ENCODE assay signal across 13 mouse cellular contexts in the genomic region with DNA sequence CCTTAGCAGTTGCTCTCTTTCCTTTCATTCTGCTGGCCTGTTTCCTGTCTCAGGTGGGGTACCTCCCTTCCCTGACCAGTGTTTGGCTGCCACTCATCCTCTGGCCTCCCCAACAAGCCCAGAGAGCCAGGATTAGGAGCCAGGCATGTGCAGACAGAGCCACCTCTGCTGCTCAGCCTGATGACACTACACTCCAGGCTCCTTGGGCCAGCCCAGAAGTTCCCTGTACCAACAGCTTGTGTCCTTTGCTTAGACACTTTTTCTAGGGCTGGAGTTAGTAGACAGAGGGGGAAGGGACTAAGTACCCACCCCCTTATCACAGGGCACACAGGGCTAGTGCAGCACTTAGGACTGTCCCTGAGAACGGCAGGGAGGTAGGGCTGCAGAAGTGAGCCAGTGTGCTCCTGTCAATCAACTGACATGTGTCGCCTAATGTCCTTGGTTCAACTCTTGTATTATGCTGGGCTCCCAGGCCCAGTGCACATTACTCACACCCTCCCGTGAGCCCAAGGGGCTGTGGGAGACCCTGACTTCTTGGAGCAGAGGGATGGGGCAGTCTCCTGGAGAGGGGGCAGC. TPM values are rescaled to one million over a fixed set of nuclear protein-coding genes. Genes with fewer than 3 reads are reported as not detected.
DNase-seq lines count a peak whose midpoint lies in the region; ATAC-seq and TF ChIP-seq lines count a peak whose summit lies in the region.
"Had no signal": no experiment of that assay in that cellular context is flagged by ENCODE, and none has a peak within 500 bp of the region (broad histone marks: within the 10 kb centered on the region; RNA-seq: fewer than 3 reads in every experiment).

No protein-coding gene starts in this region.

- peaks cover 30% of the 10 kb centered on the region for H3K36me3 ChIP-seq in kidney, embryonic 16.5 days (ENCODE audit: insufficient read depth, low read length)
- H3K36me3 ChIP-seq in limb, embryonic 15.5 days: peaks cover 50% of the 10 kb centered on the region

- WGBS in kidney, embryonic 16.5 days: 56% methylated on average over 3 of the region's 3 CpGs
- WGBS in bone marrow, adult 2 months: 41% methylated on average over 3 of the region's 3 CpGs
- 52% methylated on average over 3 of the region's 3 CpGs for WGBS in limb, embryonic 15.5 days

- no peak overlapping the region for H3K4me3 ChIP-seq in gastrocnemius, adult 2 months
- no peak overlapping the region for H3K4me3 ChIP-seq in kidney, embryonic 16.5 days (ENCODE audit: low read length)
- H3K4me3 ChIP-seq in bone marrow, adult 2 months (replicated peaks; ENCODE audit: control insufficient read depth, low read depth, low read length): no peak overlapping the region
- no peak overlapping the region for H3K4me3 ChIP-seq in limb, embryonic 15.5 days
- H3K4me3 ChIP-seq: left cerebral cortex, adult 2 months; midbrain, embryonic 15.5 days had no signal

- intact Hi-C loops in gastrocnemius, adult 2 months (cut with DNase I): loop anchor here (5.0 kb wide), 1 partner anchor 80 kb away; no protein-coding TSS in a partner anchor

- H3K9me3 ChIP-seq in kidney, embryonic 16.5 days (ENCODE audit: low read length): no peaks in the 10 kb centered on the region
- no peaks in the 10 kb centered on the region for H3K9me3 ChIP-seq in limb, embryonic 15.5 days
- H3K9me3 ChIP-seq: midbrain, embryonic 15.5 days had no signal

- peak overlapping the region; percentile 73 for H3K27ac ChIP-seq in gastrocnemius, adult 2 months
- no peak overlapping the region for H3K27ac ChIP-seq in kidney, embryonic 16.5 days (ENCODE audit: low read length)
- H3K27ac ChIP-seq in bone marrow, adult 2 months (ENCODE audit: control insufficient read depth, insufficient read depth, low read depth, low read length, poor library complexity): peak overlapping the region; percentile 92
- H3K27ac ChIP-seq in limb, embryonic 15.5 days: no peak overlapping the region
- H3K27ac ChIP-seq: left cerebral cortex, adult 2 months; midbrain, embryonic 15.5 days had no signal

- no peaks in the 10 kb centered on the region for H3K4me1 ChIP-seq in kidney, embryonic 16.5 days (ENCODE audit: insufficient read depth, low read length)
- H3K4me1 ChIP-seq in bone marrow, adult 2 months (ENCODE audit: control insufficient read depth, insufficient read depth, low read length): peaks cover 13% of the 10 kb centered on the region
- H3K4me1 ChIP-seq in limb, embryonic 15.5 days: peaks cover 3% of the 10 kb centered on the region; the same call in 1 of the 2 replicates

- 0 out of 2 replicates have a peak, but pooled peaks have one; percentile 39 for ATAC-seq in kidney, embryonic 16.5 days (ENCODE audit: low FRiP score, low TSS enrichment)
- ATAC-seq in limb, embryonic 15.5 days (ENCODE audit: insufficient number of reproducible peaks, low FRiP score, low TSS enrichment, low read depth): 0 out of 2 replicates have a peak, but pooled peaks have one; percentile 3
- ATAC-seq in megakaryocyte progenitor cell, adult 5-6 weeks (replicated peaks; ENCODE audit: poor library complexity): no peak; the same call in 1 of the 2 replicates
- ATAC-seq: CD4-positive, CD25-positive, alpha-beta regulatory T cell, adult 4 months; hindbrain, postnatal 0 days; midbrain, embryonic 15.5 days had no signal

- no peak overlapping the region for H3K9ac ChIP-seq in kidney, embryonic 16.5 days (replicated peaks; ENCODE audit: low read length)
- no peak overlapping the region for H3K9ac ChIP-seq in limb, embryonic 15.5 days
- H3K9ac ChIP-seq: lung, embryonic 14.5 days; midbrain, embryonic 15.5 days had no signal

- no peak for TF ChIP-seq CTCF in gastrocnemius, adult 2 months (IDR thresholded peaks at IDR 0.05)
- TF ChIP-seq CTCF in bone marrow, adult 2 months (IDR thresholded peaks at IDR 0.05; ENCODE audit: control insufficient read depth, insufficient read depth, low read length): no peak

- no peak for TF ChIP-seq POLR2A in bone marrow, adult 2 months (IDR thresholded peaks at IDR 0.05; ENCODE audit: borderline replicate concordance, control insufficient read depth, low read depth, low read length)

- no peak overlapping the region for H3K4me2 ChIP-seq in kidney, embryonic 16.5 days (replicated peaks; ENCODE audit: low read depth, low read length)
- H3K4me2 ChIP-seq in limb, embryonic 15.5 days: no peak overlapping the region
- H3K4me2 ChIP-seq: lung, embryonic 14.5 days; midbrain, embryonic 15.5 days had no signal

- DNase-seq in gastrocnemius, adult 2 months: no peak
- no peak for DNase-seq in gastrocnemius, adult 8-10 months (ENCODE audit: low spot score in 2 of 2)
- no peak for DNase-seq in kidney, postnatal 36 days
- no peak for DNase-seq in layer of hippocampus, adult 18-20 months (ENCODE audit: low spot score in 2 of 2)
- DNase-seq: lung, embryonic 14.5 days had no signal

- no peaks in the 10 kb centered on the region for H3K27me3 ChIP-seq in kidney, embryonic 16.5 days (ENCODE audit: insufficient read depth, low read length)
- H3K27me3 ChIP-seq in limb, embryonic 15.5 days: no peaks in the 10 kb centered on the region
- H3K27me3 ChIP-seq: midbrain, embryonic 15.5 days had no signal

RNA-seq across cellular contexts. Expression of a gene that starts 38.0 kb away (rescaled TPM):
- 1 to 10 TPM; 2.1 to 2.5 TPM for total RNA-seq in gastrocnemius, adult 2 months (2021)
- total RNA-seq in gastrocnemius, adult 8-10 months (2022): 1 to 10 TPM; 1.2 to 1.9 (median 1.7) TPM
- 3.2 and 3.7 TPM in 2 replicates for polyA plus RNA-seq in kidney, embryonic 16.5 days (2015; fragmentation: Nextera tagmentation; extraction: Ambion mirVana)
- 1.6 and 2.0 TPM in 2 replicates for polyA plus RNA-seq in bone marrow, adult 2 months (2011; ENCODE audit: insufficient read depth, insufficient read length, low replicate concordance, missing spikeins)
- 2.7 and 3.6 TPM in 2 replicates for polyA plus RNA-seq in limb, embryonic 15.5 days (2015; fragmentation: Nextera tagmentation; extraction: Ambion mirVana)
- total RNA-seq in layer of hippocampus, adult 18-20 months (2021): 10 to 100 TPM; 18.6 to 19.2 TPM
- 0.39 and 0.69 TPM in 2 replicates for total RNA-seq in megakaryocyte progenitor cell, adult 5-6 weeks (2015)
- 0.33 and 1.2 TPM in 2 replicates for total RNA-seq in megakaryocyte progenitor cell, adult 5-6 weeks (2017)

Comparison
In these comparisons a context has a peak if more than half of its experiments do, and no peak if none do; other contexts are left out.
1. H3K27ac ChIP-seq: peak in gastrocnemius, adult 2 months (single experiment) and bone marrow, adult 2 months (single experiment); none in kidney, embryonic 16.5 days (single experiment) and limb, embryonic 15.5 days (single experiment).
2. RNA of a gene that starts 38.0 kb away (total RNA-seq): 18.6 to 19.2 TPM in layer of hippocampus, adult 18-20 months; 2.1 to 2.5 TPM in gastrocnemius, adult 2 months, 1.2 to 1.9 TPM in gastrocnemius, adult 8-10 months and 0.33 to 1.2 TPM in megakaryocyte progenitor cell, adult 5-6 weeks; every median in the first group is over 4 times any median in the second.